28 mouse cellular contexts compared by ENCODE assay signal in the genomic region with DNA sequence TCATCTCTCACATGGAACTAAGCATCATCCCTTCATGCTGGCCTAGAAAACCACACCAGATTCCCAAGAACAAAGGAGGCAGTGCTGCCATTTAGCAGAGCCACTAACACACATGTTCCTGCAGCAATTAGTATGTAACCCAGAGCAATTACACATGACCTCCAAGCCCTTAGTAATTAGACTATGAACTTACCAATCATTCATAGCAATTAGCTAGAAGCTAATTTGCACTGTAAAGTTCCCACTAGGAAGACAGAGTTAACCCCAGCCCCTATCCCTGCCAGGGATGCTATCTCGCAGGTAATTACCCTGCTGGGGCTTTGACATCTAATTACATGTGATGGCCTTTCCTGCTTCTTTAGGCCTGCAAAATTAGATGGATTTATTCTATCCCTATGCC.
DNase-seq lines count a peak whose midpoint lies in the region; ATAC-seq and TF ChIP-seq lines count a peak whose summit lies in the region.
"Had no signal": no experiment of that assay in that cellular context is flagged by ENCODE, and none has a peak within 500 bp of the region (broad histone marks: within the 10 kb centered on the region; RNA-seq: fewer than 3 reads in every experiment).

No protein-coding gene starts in this region.

- no peak for TF ChIP-seq CTCF in brain, embryonic 14.5 days (IDR thresholded peaks at IDR 0.05; ENCODE audit: borderline replicate concordance, extremely low read depth, insufficient read depth, insufficient read length)

- H3K4me2 ChIP-seq in forebrain, embryonic 12.5 days, result no peak overlapping the region
- H3K4me2 ChIP-seq in hindbrain, embryonic 15.5 days, result no peak overlapping the region
- no peak overlapping the region for H3K4me2 ChIP-seq in hindbrain, embryonic 16.5 days (ENCODE audit: low read length)
- H3K4me2 ChIP-seq in neural tube, embryonic 15.5 days, result no peak overlapping the region
- no peak overlapping the region for H3K4me2 ChIP-seq in heart, embryonic 12.5 days
- H3K4me2 ChIP-seq: embryonic facial prominence, embryonic 15.5 days; heart, embryonic 11.5 days; lung, embryonic 14.5 days; stomach, embryonic 15.5 days had no signal

- TF ChIP-seq POLR2A in brain, embryonic 14.5 days (IDR thresholded peaks at IDR 0.05; ENCODE audit: borderline replicate concordance, extremely low read depth, insufficient read depth, insufficient read length, poor library complexity, severe bottlenecking), result no peak

- intact Hi-C loops in left cerebral cortex, postnatal 36 days (cut with DNase I), result no loop called here

- H3K9me3 ChIP-seq in forebrain, embryonic 12.5 days, result no peaks in the 10 kb centered on the region
- H3K9me3 ChIP-seq in forebrain, embryonic 10.5 days, result peaks cover 9% of the 10 kb centered on the region; the same call in 1 of the 2 replicates
- H3K9me3 ChIP-seq in hindbrain, embryonic 15.5 days, result no peaks in the 10 kb centered on the region
- no peaks in the 10 kb centered on the region for H3K9me3 ChIP-seq in hindbrain, embryonic 16.5 days (ENCODE audit: control insufficient read depth, low read length)
- H3K9me3 ChIP-seq in neural tube, embryonic 15.5 days (replicated peaks), result no peaks in the 10 kb centered on the region
- peaks cover 3% of the 10 kb centered on the region; the same call in 1 of the 2 replicates for H3K9me3 ChIP-seq in heart, embryonic 12.5 days (replicated peaks)
- H3K9me3 ChIP-seq: embryonic facial prominence, embryonic 15.5 days; stomach, embryonic 15.5 days had no signal

- H3K9ac ChIP-seq in forebrain, embryonic 12.5 days, result no peak overlapping the region
- H3K9ac ChIP-seq in hindbrain, embryonic 15.5 days, result no peak overlapping the region
- no peak overlapping the region for H3K9ac ChIP-seq in hindbrain, embryonic 16.5 days (ENCODE audit: low read depth, low read length)
- H3K9ac ChIP-seq in neural tube, embryonic 15.5 days (replicated peaks), result no peak overlapping the region
- no peak overlapping the region for H3K9ac ChIP-seq in heart, embryonic 12.5 days
- H3K9ac ChIP-seq: embryonic facial prominence, embryonic 15.5 days; liver, embryonic 14.5 days; lung, embryonic 14.5 days; stomach, embryonic 15.5 days had no signal

- H3K4me1 ChIP-seq in forebrain, embryonic 12.5 days, result peaks cover 2% of the 10 kb centered on the region; the same call in 1 of the 2 replicates
- H3K4me1 ChIP-seq in forebrain, embryonic 10.5 days, result peaks cover 1% of the 10 kb centered on the region; the same call in 1 of the 2 replicates
- H3K4me1 ChIP-seq in hindbrain, embryonic 15.5 days (replicated peaks), result peaks cover 4% of the 10 kb centered on the region
- H3K4me1 ChIP-seq in hindbrain, embryonic 16.5 days (ENCODE audit: control insufficient read depth, insufficient read depth, low read depth, low read length), result peaks cover 4% of the 10 kb centered on the region
- peaks cover 6% of the 10 kb centered on the region for H3K4me1 ChIP-seq in neural tube, embryonic 15.5 days
- H3K4me1 ChIP-seq in heart, embryonic 12.5 days (replicated peaks), result peaks cover 16% of the 10 kb centered on the region

- no peaks in the 10 kb centered on the region for H3K36me3 ChIP-seq in forebrain, embryonic 12.5 days (replicated peaks)
- no peaks in the 10 kb centered on the region for H3K36me3 ChIP-seq in forebrain, embryonic 10.5 days (replicated peaks)
- no peaks in the 10 kb centered on the region for H3K36me3 ChIP-seq in hindbrain, embryonic 15.5 days
- no peaks in the 10 kb centered on the region for H3K36me3 ChIP-seq in hindbrain, embryonic 16.5 days (ENCODE audit: control insufficient read depth, insufficient read depth, low read length)
- no peaks in the 10 kb centered on the region for H3K36me3 ChIP-seq in neural tube, embryonic 15.5 days
- no peaks in the 10 kb centered on the region for H3K36me3 ChIP-seq in heart, embryonic 12.5 days
- H3K36me3 ChIP-seq: embryonic facial prominence, embryonic 10.5 days; embryonic facial prominence, embryonic 15.5 days; stomach, embryonic 15.5 days had no signal

- H3K4me3 ChIP-seq in forebrain, embryonic 12.5 days (replicated peaks), result no peak overlapping the region
- no peak overlapping the region for H3K4me3 ChIP-seq in forebrain, embryonic 10.5 days
- H3K4me3 ChIP-seq in hindbrain, embryonic 15.5 days, result no peak overlapping the region
- H3K4me3 ChIP-seq in hindbrain, embryonic 16.5 days (ENCODE audit: low read length), result no peak overlapping the region
- no peak overlapping the region for H3K4me3 ChIP-seq in neural tube, embryonic 15.5 days (replicated peaks)
- no peak overlapping the region for H3K4me3 ChIP-seq in heart, embryonic 12.5 days
- H3K4me3 ChIP-seq: embryonic facial prominence, embryonic 10.5 days; embryonic facial prominence, embryonic 15.5 days; gastrocnemius, adult 2 months; stomach, embryonic 15.5 days had no signal

- 0 out of 2 replicates have a peak overlapping the region, but pooled peaks have one; percentile 38 for H3K27ac ChIP-seq in forebrain, embryonic 12.5 days
- H3K27ac ChIP-seq in forebrain, embryonic 10.5 days, result no peak overlapping the region
- H3K27ac ChIP-seq in hindbrain, embryonic 15.5 days (replicated peaks), result no peak overlapping the region
- H3K27ac ChIP-seq in hindbrain, embryonic 16.5 days (ENCODE audit: low read depth, low read length), result no peak overlapping the region
- no peak overlapping the region for H3K27ac ChIP-seq in neural tube, embryonic 15.5 days (replicated peaks)
- no peak overlapping the region for H3K27ac ChIP-seq in heart, embryonic 12.5 days (ENCODE audit: poor library complexity, severe bottlenecking)
- H3K27ac ChIP-seq: embryonic facial prominence, embryonic 15.5 days; gastrocnemius, adult 2 months; liver, embryonic 14.5 days; stomach, embryonic 15.5 days had no signal

- H3K27me3 ChIP-seq in forebrain, embryonic 12.5 days, result 0 out of 2 replicates have a peak, but pooled peaks cover 3% of the 10 kb centered on the region
- no peaks in the 10 kb centered on the region for H3K27me3 ChIP-seq in forebrain, embryonic 10.5 days (ENCODE audit: poor library complexity, severe bottlenecking)
- no peaks in the 10 kb centered on the region for H3K27me3 ChIP-seq in hindbrain, embryonic 15.5 days
- H3K27me3 ChIP-seq in hindbrain, embryonic 16.5 days (replicated peaks; ENCODE audit: control insufficient read depth, insufficient read depth, low read length), result no peaks in the 10 kb centered on the region
- H3K27me3 ChIP-seq in neural tube, embryonic 15.5 days (replicated peaks), result no peaks in the 10 kb centered on the region
- H3K27me3 ChIP-seq in heart, embryonic 12.5 days (replicated peaks), result 0 out of 2 replicates have a peak, but pooled peaks cover 3% of the 10 kb centered on the region
- H3K27me3 ChIP-seq: embryonic facial prominence, embryonic 15.5 days; stomach, embryonic 15.5 days had no signal

- no peak for ATAC-seq in forebrain, embryonic 12.5 days (ENCODE audit: low FRiP score)
- ATAC-seq in hindbrain, embryonic 15.5 days (ENCODE audit: low FRiP score, low read depth), result 0 out of 2 replicates have a peak, but pooled peaks have one; percentile 34
- no peak; the same call in 1 of the 2 replicates for ATAC-seq in hindbrain, embryonic 16.5 days
- 0 out of 2 replicates have a peak, but pooled peaks have one; percentile 41 for ATAC-seq in neural tube, embryonic 15.5 days (ENCODE audit: low FRiP score)
- no peak for ATAC-seq in heart, embryonic 12.5 days (ENCODE audit: insufficient number of reproducible peaks, low FRiP score)
- ATAC-seq: activated CD4-positive, CD25-positive, alpha-beta regulatory T cell, adult 4 months; inflammation-experienced regulatory T-cells, adult 6 months had no signal

- DNase-seq in forebrain, embryonic 10.5 days (ENCODE audit: extremely low spot score, low spot score), result no peak
- DNase-seq in brain, embryonic 14.5 days (ENCODE audit: low read depth), result peak; percentile 79
- DNase-seq in left cerebral cortex, postnatal 36 days (ENCODE audit: low spot score in 2 of 2), result no peak
- DNase-seq: adrenal gland, adult 2 months; adrenal gland, postnatal 36 days; cerebellum, adult 2 months; cerebellum, postnatal 25 days; gastrocnemius, adult 2 months; gastrocnemius, postnatal 36 days; heart, adult 18-20 months; kidney, adult 11 months; kidney, postnatal 14 days; layer of hippocampus, adult 9-11 months; liver; lung, embryonic 14.5 days; right cerebral cortex, postnatal 25 days had no signal

- 43% methylated on average over 1 of the region's 1 CpGs for WGBS in forebrain, embryonic 12.5 days
- 78% methylated on average over 1 of the region's 1 CpGs for WGBS in forebrain, embryonic 10.5 days
- WGBS in hindbrain, embryonic 15.5 days, result 64% methylated on average over 1 of the region's 1 CpGs
- WGBS in hindbrain, embryonic 16.5 days, result 55% methylated on average over 1 of the region's 1 CpGs
- whole genome bisulfite sequencing in neural tube, embryonic 15.5 days, result 64% methylated on average over 1 of the region's 1 CpGs
- WGBS in heart, embryonic 12.5 days, result 76% methylated on average over 1 of the region's 1 CpGs

Comparison
In these comparisons a context has a peak if more than half of its experiments do, and no peak if none do; other contexts are left out.
1. ATAC-seq: peak in hindbrain, embryonic 15.5 days (single experiment) and neural tube, embryonic 15.5 days (single experiment); none in forebrain, embryonic 12.5 days (single experiment), hindbrain, embryonic 16.5 days (single experiment) and heart, embryonic 12.5 days (single experiment).